Mouse (Mus musculus) forebrain, embryonic 15.5 days (tissue): ENCODE results near the gene Vmn2r5. TPM values are rescaled to one million over a fixed set of nuclear protein-coding genes. Genes with fewer than 3 reads are reported as not detected.
"Not testable (repeated sequence)": the region's sequence is repeated elsewhere in the genome, so short reads cannot be mapped to it uniquely, and the experiment has no call there.

Experiments
- ATAC-seq: fragments of 200-750 bp; cut with Nextera tagmentation; replicated peaks from 2 replicates; pipeline ENCODE4 v1.8.0; 2017; ENCODE audit warnings: mild to moderate bottlenecking, moderate TSS enrichment, moderate library complexity
- H3K27ac ChIP-seq: fragments of 300-500 bp; sonication (generic); replicated peaks from 2 replicates; pipeline ENCODE4 v1.5.1; 2015; ENCODE audit warnings: mild to moderate bottlenecking, inconsistent platforms
- H3K27me3 ChIP-seq: fragments of 300-500 bp; sonication (generic); 2 replicates; pipeline ENCODE4 v1.6.1; 2015; ENCODE audit warnings: inconsistent platforms
- H3K36me3 ChIP-seq: fragments of 300-500 bp; sonication (generic); 2 replicates; pipeline ENCODE4 v1.6.1; 2015; ENCODE audit warnings: mild to moderate bottlenecking, inconsistent platforms
- H3K4me1 ChIP-seq: fragments of 300-500 bp; sonication (generic); 2 replicates; pipeline ENCODE4 v1.6.1; 2015; ENCODE audit warnings: inconsistent platforms
- H3K4me2 ChIP-seq: fragments of 300-500 bp; sonication (generic); replicated peaks from 2 replicates; pipeline ENCODE4 v1.6.1; 2015; ENCODE audit warnings: mild to moderate bottlenecking, inconsistent platforms
- H3K4me3 ChIP-seq: fragments of 300-500 bp; sonication (generic); 2 replicates; pipeline ENCODE4 v1.5.1; 2015; ENCODE audit warnings: mild to moderate bottlenecking, inconsistent platforms
- H3K9ac ChIP-seq: fragments of 300-500 bp; sonication (generic); replicated peaks from 2 replicates; pipeline ENCODE4 v1.6.1; 2015; ENCODE audit warnings: mild to moderate bottlenecking, inconsistent platforms
- H3K9me3 ChIP-seq: fragments of 300-500 bp; sonication (generic); 2 replicates; pipeline ENCODE4 v1.6.1; 2016; ENCODE audit warnings: inconsistent platforms
- WGBS: fragments of 180-500 bp; shearing (Covaris S2); methylation state at CpG from one replicate; pipeline ENCODE4 v1.1.7; 2015; ENCODE audit warnings: mixed read lengths; 5-methylcytosine and 5-hydroxymethylcytosine counted together
- polyA plus RNA-seq: library from polyadenylated mRNA; unstranded; fragments of >200 nt; fragmentation: Nextera tagmentation; extraction: Ambion mirVana; gene quantifications from 2 replicates; pipeline ENCODE4 v1.2.1, GENCODE M21; 2015

The Vmn2r5 gene
- not detected in 2 replicates for polyA plus RNA-seq

GRCm38 (mm10) chr3:64509742-64510141 lies at the start of gene Vmn2r5:
Vmn2r5 (minus strand) TSS chr3:64509842.
- H3K27ac ChIP-seq, H3K9me3 ChIP-seq, ATAC-seq, H3K4me1 ChIP-seq, H3K27me3 ChIP-seq, H3K9ac ChIP-seq, H3K4me2 ChIP-seq, H3K36me3 ChIP-seq, H3K4me3 ChIP-seq: not testable (repeated sequence)
- WGBS: 83% methylated on average over 1 of the region's 2 CpGs

DNA sequence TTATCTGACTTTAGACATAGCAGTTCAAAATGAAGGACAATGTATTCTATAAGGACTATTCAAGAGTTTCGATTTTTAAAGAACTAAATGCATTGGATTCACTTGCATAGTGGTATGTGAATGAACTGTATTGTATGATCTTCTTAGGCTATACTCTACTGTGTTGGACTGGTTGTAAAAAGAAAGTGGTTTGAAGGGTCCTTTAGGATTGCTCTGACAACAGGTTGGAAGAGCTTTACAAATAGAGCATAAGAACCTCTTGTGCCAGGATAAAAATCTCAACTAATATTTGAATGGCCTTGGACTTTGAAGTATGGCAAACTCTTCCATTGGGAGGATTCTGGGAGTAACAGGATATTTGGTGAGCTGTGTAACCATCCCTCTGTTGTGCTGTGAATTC lies 13.9 kb upstream of the Vmn2r5 start:
- not testable (repeated sequence) for H3K27ac ChIP-seq, H3K4me1 ChIP-seq, H3K27me3 ChIP-seq, H3K9me3 ChIP-seq, H3K4me3 ChIP-seq, ATAC-seq, H3K9ac ChIP-seq, H3K4me2 ChIP-seq, H3K36me3 ChIP-seq
- WGBS: 90% methylated on average over 1 of the region's 1 CpGs

Other genes with a start within 250 kb of the Vmn2r5 start
- gene Vmn2r3, start 220.1 kb downstream of the Vmn2r5 start, polyA plus RNA-seq: not detected in 2 replicates
- gene Vmn2r4, start 94.5 kb downstream of the Vmn2r5 start, polyA plus RNA-seq: not detected in 2 replicates
- not detected in 2 replicates for gene Vmn2r6, start 56.0 kb upstream of the Vmn2r5 start, polyA plus RNA-seq